Mouse (Mus musculus): ENCODE results near the gene Ctsll3.

GRCm38 (mm10) chr13:60748556-60748955 lies 54.1 kb downstream of the Ctsll3 start:
- TF ChIP-seq CTCF (IDR thresholded peaks at IDR 0.05; ENCODE audit: low read depth, low read length) (no peak), GATA1 (IDR thresholded peaks at IDR 0.05; ENCODE audit: borderline replicate concordance, low read length) (no peak), GATA2 (IDR thresholded peaks at IDR 0.05; ENCODE audit: borderline replicate concordance, low read depth, low read length) (no peak), TAL1 (conservative IDR thresholded peaks at IDR 0.05; ENCODE audit: low read depth, low read length) (no peak), POLR2AphosphoS5 (IDR thresholded peaks at IDR 0.05; ENCODE audit: insufficient replicate concordance, low read depth, low read length) (no peak)

Measured in G1E (cell line).